Mouse (Mus musculus) limb, embryonic 14.5 days (tissue): ENCODE data around the gene Cdk1. TPM values are rescaled to one million over a fixed set of nuclear protein-coding genes. Genes with fewer than 3 reads are reported as not detected.

Source experiments
- ATAC-seq: fragments of 200-750 bp; cut with Nextera tagmentation; 2 replicates; pipeline ENCODE4 v1.8.0; 2017; ENCODE audit warnings: low read depth, moderate number of reproducible peaks, moderate TSS enrichment; ENCODE audit not compliant: low FRiP score
- DNase-seq: peaks from one replicate; pipeline ENCODE4 v3.0.0-alpha.2; 2015; ENCODE audit warnings: low spot score
- H3K27ac ChIP-seq: fragments of 300-500 bp; sonication (generic); replicated peaks from 2 replicates; pipeline ENCODE4 v1.5.1; 2014; ENCODE audit warnings: low read depth, mild to moderate bottlenecking, low read length, moderate library complexity, mixed read lengths
- H3K27me3 ChIP-seq: fragments of 300-500 bp; sonication (generic); 2 replicates; pipeline ENCODE4 v1.6.1; 2014; ENCODE audit warnings: low read length, mixed read lengths; ENCODE audit not compliant: control insufficient read depth, insufficient read depth
- H3K36me3 ChIP-seq: fragments of 300-500 bp; sonication (generic); 2 replicates; pipeline ENCODE4 v1.6.1; 2014; ENCODE audit warnings: mild to moderate bottlenecking, low read length, moderate library complexity, mixed read lengths; ENCODE audit not compliant: control insufficient read depth, insufficient read depth
- H3K4me1 ChIP-seq: fragments of 300-500 bp; sonication (generic); 2 replicates; pipeline ENCODE4 v1.6.1; 2014; ENCODE audit warnings: antibody characterized with exemption, low read length, mixed read lengths; ENCODE audit not compliant: control insufficient read depth, insufficient read depth
- H3K4me2 ChIP-seq: fragments of 300-500 bp; sonication (generic); replicated peaks from 2 replicates; pipeline ENCODE4 v1.6.1; 2014; ENCODE audit warnings: low read depth, mild to moderate bottlenecking, low read length, moderate library complexity; ENCODE audit not compliant: severe bottlenecking
- H3K4me3 ChIP-seq: fragments of 300-500 bp; sonication (generic); replicated peaks from 2 replicates; pipeline ENCODE4 v1.5.1; 2014; ENCODE audit warnings: low read length
- H3K9ac ChIP-seq: fragments of 300-500 bp; sonication (generic); 2 replicates; pipeline ENCODE4 v1.6.1; 2014; ENCODE audit warnings: mild to moderate bottlenecking, low read depth, low read length, moderate library complexity; ENCODE audit not compliant: severe bottlenecking
- H3K9me3 ChIP-seq: fragments of 300-500 bp; sonication (generic); 2 replicates; pipeline ENCODE4 v1.6.1; 2016; ENCODE audit warnings: low read length; ENCODE audit not compliant: control insufficient read depth
- POLR2A ChIP-seq: fragments of 200-500 bp; IDR thresholded peaks from 2 replicates; pipeline ENCODE4 v1.8.0; 2012; ENCODE audit warnings: inconsistent platforms, mild to moderate bottlenecking, moderate library complexity, borderline replicate concordance; ENCODE audit not compliant: insufficient read depth, insufficient read length; ENCODE audit errors: extremely low read depth
- WGBS: fragments of 180-500 bp; shearing (Covaris S2); extraction: QIAGEN DNeasy Blood & Tissue Kit; methylation state at CpG from one replicate; pipeline ENCODE4 v1.1.7; 2014; 5-methylcytosine and 5-hydroxymethylcytosine counted together
- polyA plus RNA-seq, 2 experiments: library from polyadenylated mRNA; depleted of rRNA in 1 of 2; stranded (reverse) in 1 of 2; unstranded in 1 of 2; fragments of >200 nt; fragmentation: Nextera tagmentation in 1 of 2; extraction: Ambion mirVana in 1 of 2; gene quantifications; 2 replicates each; pipeline versions ENCODE4 v1.2.1 to v1.2.3; 2012 to 2014

The Cdk1 gene
- polyA plus RNA-seq, 2 experiments: 379 to 408 TPM

GRCm38 (mm10) chr10:69321519-69322035 lies 31.2 kb downstream of the Cdk1 start:
- ATAC-seq: peak; percentile 65
- no peak overlapping the region for H3K9ac ChIP-seq
- H3K4me2 ChIP-seq: peak overlapping the region; percentile 22
- H3K27ac ChIP-seq: no peak overlapping the region
- DNase-seq: no peak
- no peaks in the 10 kb centered on the region for H3K36me3 ChIP-seq
- no peaks in the 10 kb centered on the region for H3K27me3 ChIP-seq
- H3K4me1 ChIP-seq: peaks cover 9% of the 10 kb centered on the region
- H3K9me3 ChIP-seq: peaks cover 6% of the 10 kb centered on the region; the same call in 1 of the 2 replicates
- TF ChIP-seq POLR2A: no peak
- WGBS: 22% methylated on average over 15 of the region's 15 CpGs
- H3K4me3 ChIP-seq: no peak overlapping the region

- Histone ChIP-seq H3K4me2 (peak overlapping the region; percentile 22), H3K4me3 (no peak overlapping the region), H3K4me1 (peaks cover 9% of the 10 kb centered on the region), H3K27me3 (no peaks in the 10 kb centered on the region), H3K36me3 (no peaks in the 10 kb centered on the region), H3K9ac (no peak overlapping the region), H3K9me3 (peaks cover 6% of the 10 kb centered on the region; the same call in 1 of the 2 replicates), H3K27ac (peak overlapping the region; percentile 72)
- WGBS: 25% methylated on average over 21 of the region's 21 CpGs
- no peak for TF ChIP-seq POLR2A
- ATAC-seq (peak; percentile 93), DNase-seq (peak; percentile 98)
Measured at GRCm38 (mm10) chr10:69320667-69321518, 31.8 kb downstream of the Cdk1 start.

- H3K27me3 ChIP-seq: no peaks in the 10 kb centered on the region
- no peak for ATAC-seq
Measured at GRCm38 (mm10) chr10:69318514-69318913, 34.2 kb downstream of the Cdk1 start.

GRCm38 (mm10) chr10:69313944-69314343 lies 38.8 kb downstream of the Cdk1 start:
- Histone ChIP-seq H3K9ac (no peak overlapping the region), H3K27ac (no peak overlapping the region; the same call in 1 of the 2 replicates), H3K27me3 (no peaks in the 10 kb centered on the region), H3K9me3 (peaks cover 5% of the 10 kb centered on the region; the same call in 1 of the 2 replicates), H3K4me3 (no peak overlapping the region), H3K4me1 (peaks cover 12% of the 10 kb centered on the region; the same call in 1 of the 2 replicates), H3K4me2 (peak overlapping the region; percentile 6), H3K36me3 (no peaks in the 10 kb centered on the region)
- TF ChIP-seq POLR2A: no peak
- ATAC-seq (no peak), DNase-seq (no peak)
- 8% methylated on average over 8 of the region's 8 CpGs for WGBS

More at GRCm38 (mm10) chr10:69318514-69318913, 34.2 kb downstream of the Cdk1 start:
- Histone ChIP-seq H3K4me3 (no peak overlapping the region), H3K9ac (no peak overlapping the region), H3K4me2 (no peak overlapping the region), H3K27ac (no peak overlapping the region), H3K4me1 (peaks cover 21% of the 10 kb centered on the region), H3K36me3 (no peaks in the 10 kb centered on the region), H3K9me3 (peaks cover 6% of the 10 kb centered on the region; the same call in 1 of the 2 replicates)
- DNase-seq: no peak
- WGBS: 90% methylated on average over 11 of the region's 11 CpGs
- TF ChIP-seq POLR2A: no peak

GRCm38 (mm10) chr10:69311867-69312266 lies 40.9 kb downstream of the Cdk1 start:
- ATAC-seq (no peak), DNase-seq (no peak)
- Histone ChIP-seq H3K4me3 (no peak overlapping the region), H3K27ac (no peak overlapping the region), H3K9me3 (no peaks in the 10 kb centered on the region), H3K4me1 (peaks cover 12% of the 10 kb centered on the region; the same call in 1 of the 2 replicates), H3K27me3 (no peaks in the 10 kb centered on the region), H3K36me3 (no peaks in the 10 kb centered on the region), H3K9ac (no peak overlapping the region), H3K4me2 (no peak overlapping the region)
- 81% methylated on average over 16 of the region's 16 CpGs for WGBS
- TF ChIP-seq POLR2A: no peak
